Mouse (Mus musculus): ENCODE data around the gene Tmem229b. TPM values are rescaled to one million over a fixed set of nuclear protein-coding genes. Genes with fewer than 3 reads are reported as not detected.

Tmem229b gene
- total and polyA plus RNA-seq, 2 experiments from 2014 or later = 54.8 to 153 TPM

DNA sequence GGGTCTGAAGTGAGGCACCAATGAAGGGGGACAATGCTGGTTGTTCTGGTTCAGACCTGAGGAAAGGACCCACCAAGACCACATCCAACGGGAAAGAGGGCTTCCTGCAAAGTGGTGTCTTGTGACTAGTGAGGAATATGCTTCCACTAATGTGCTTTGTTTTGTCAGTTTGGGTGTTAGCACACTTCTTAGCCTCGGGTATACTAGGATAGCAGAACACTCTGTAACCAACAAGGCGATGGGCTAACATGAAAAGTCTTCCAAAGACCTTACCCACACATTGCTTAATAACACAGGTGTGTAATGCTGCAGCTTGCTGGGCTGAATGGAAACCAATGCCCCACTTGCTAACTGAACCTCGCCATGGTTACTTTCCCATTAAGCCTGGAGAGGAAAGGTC, 51.0 kb downstream of the Tmem229b start:
- Histone ChIP-seq H3K27ac (ENCODE audit: low read depth, low read length) (no peak overlapping the region), H3K27me3 (ENCODE audit: insufficient read depth, low read length) (no peaks in the 10 kb centered on the region), H3K9ac (no peak overlapping the region), H3K4me3 (ENCODE audit: low read depth, low read length) (no peak overlapping the region), H3K4me2 (ENCODE audit: low read depth) (no peak overlapping the region), H3K9me3 (ENCODE audit: low read length) (peaks cover 22% of the 10 kb centered on the region; the same call in 1 of the 2 replicates), H3K36me3 (ENCODE audit: insufficient read depth) (peaks cover 6% of the 10 kb centered on the region), H3K4me1 (ENCODE audit: insufficient read depth) (no peaks in the 10 kb centered on the region)
- DNase-seq (no peak), ATAC-seq (no peak)
- 89% methylated on average over 4 of the region's 4 CpGs for WGBS
- TF ChIP-seq CTCF (IDR thresholded peaks at IDR 0.05; ENCODE audit: low read depth) = no peak

DNA sequence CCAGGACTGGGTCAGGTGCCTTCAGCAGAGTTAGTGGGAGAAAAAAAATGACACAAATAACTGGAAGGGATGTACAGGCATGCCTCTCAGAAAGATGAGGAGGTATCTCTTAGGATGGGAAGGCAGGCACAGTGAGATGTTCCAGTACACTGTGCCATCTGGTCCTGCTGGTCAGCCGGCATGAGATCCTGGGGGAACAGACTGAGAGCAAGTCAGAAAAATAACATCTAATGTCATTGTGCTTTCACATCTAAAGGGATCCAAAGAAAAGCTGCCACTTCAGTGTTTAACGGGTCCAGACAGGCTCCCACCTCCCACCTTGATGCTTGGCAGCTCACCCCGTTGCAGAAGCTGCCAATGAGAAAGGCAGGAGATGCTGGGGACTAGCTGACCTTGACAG, 54.9 kb downstream of the Tmem229b start:
- WGBS = 46% methylated on average over 3 of the region's 3 CpGs
- no peak for DNase-seq
- Histone ChIP-seq H3K36me3 (ENCODE audit: insufficient read depth) (no peaks in the 10 kb centered on the region), H3K9ac (no peak overlapping the region), H3K4me2 (ENCODE audit: low read depth) (no peak overlapping the region), H3K27me3 (ENCODE audit: insufficient read depth, low read length) (no peaks in the 10 kb centered on the region), H3K27ac (ENCODE audit: low read depth, low read length) (no peak overlapping the region), H3K9me3 (ENCODE audit: low read length) (peaks cover 15% of the 10 kb centered on the region; the same call in 1 of the 2 replicates), H3K4me3 (ENCODE audit: low read depth, low read length) (no peak overlapping the region), H3K4me1 (ENCODE audit: insufficient read depth) (no peaks in the 10 kb centered on the region)
- TF ChIP-seq CTCF (IDR thresholded peaks at IDR 0.05; ENCODE audit: low read depth) = no peak
- no peak for ATAC-seq

GRCm38 (mm10) chr12:78952053-78952452, 55.4 kb downstream of the Tmem229b start:
- 61% methylated on average over 11 of the region's 11 CpGs for WGBS
- no peak overlapping the region for H3K4me3 ChIP-seq (ENCODE audit: low read depth, low read length)
- H3K36me3 ChIP-seq (ENCODE audit: insufficient read depth) = no peaks in the 10 kb centered on the region
- ATAC-seq = no peak
- no peak for TF ChIP-seq CTCF (IDR thresholded peaks at IDR 0.05; ENCODE audit: low read depth)
- no peaks in the 10 kb centered on the region for H3K27me3 ChIP-seq (ENCODE audit: insufficient read depth, low read length)
- H3K9me3 ChIP-seq (ENCODE audit: low read length) = 0 out of 2 replicates have a peak, but pooled peaks cover 11% of the 10 kb centered on the region
- no peak overlapping the region for H3K4me2 ChIP-seq (ENCODE audit: low read depth)
- no peak overlapping the region for H3K27ac ChIP-seq (ENCODE audit: low read depth, low read length)
- no peak for DNase-seq
- H3K4me1 ChIP-seq (ENCODE audit: insufficient read depth) = no peaks in the 10 kb centered on the region
- no peak overlapping the region for H3K9ac ChIP-seq

DNA sequence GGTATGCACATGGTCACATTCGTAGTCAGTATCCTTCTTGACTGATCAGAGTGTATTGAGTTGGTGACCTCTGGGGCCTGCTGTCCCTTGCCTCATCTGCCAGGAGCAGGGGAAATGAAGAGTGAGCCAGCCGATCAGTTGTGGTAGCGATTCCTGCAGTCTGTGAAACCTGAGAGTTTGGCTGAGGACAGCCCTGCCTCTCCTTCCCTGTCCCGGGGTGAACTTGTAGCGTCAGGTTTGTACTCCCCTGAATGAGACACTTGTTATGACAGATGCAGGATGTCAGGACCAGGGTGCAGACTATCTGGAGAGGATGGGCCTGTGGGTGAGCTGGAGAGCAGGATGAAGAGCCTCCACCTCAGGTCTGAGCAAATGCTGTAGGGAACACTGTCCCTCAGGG, 59.8 kb downstream of the Tmem229b start:
- no peaks in the 10 kb centered on the region for H3K27me3 ChIP-seq (ENCODE audit: insufficient read depth, low read length)
- no peaks in the 10 kb centered on the region for H3K36me3 ChIP-seq (ENCODE audit: insufficient read depth)
- no peak overlapping the region for H3K4me2 ChIP-seq (ENCODE audit: low read depth)
- no peak for DNase-seq
- WGBS = 83% methylated on average over 5 of the region's 5 CpGs
- H3K4me1 ChIP-seq (ENCODE audit: insufficient read depth) = no peaks in the 10 kb centered on the region
- ATAC-seq = no peak
- no peak overlapping the region for H3K27ac ChIP-seq (ENCODE audit: low read depth, low read length)
- H3K9ac ChIP-seq = no peak overlapping the region
- no peak overlapping the region for H3K4me3 ChIP-seq (ENCODE audit: low read depth, low read length)
- H3K9me3 ChIP-seq (ENCODE audit: low read length) = no peaks in the 10 kb centered on the region
- TF ChIP-seq CTCF (IDR thresholded peaks at IDR 0.05; ENCODE audit: low read depth) = no peak

DNA sequence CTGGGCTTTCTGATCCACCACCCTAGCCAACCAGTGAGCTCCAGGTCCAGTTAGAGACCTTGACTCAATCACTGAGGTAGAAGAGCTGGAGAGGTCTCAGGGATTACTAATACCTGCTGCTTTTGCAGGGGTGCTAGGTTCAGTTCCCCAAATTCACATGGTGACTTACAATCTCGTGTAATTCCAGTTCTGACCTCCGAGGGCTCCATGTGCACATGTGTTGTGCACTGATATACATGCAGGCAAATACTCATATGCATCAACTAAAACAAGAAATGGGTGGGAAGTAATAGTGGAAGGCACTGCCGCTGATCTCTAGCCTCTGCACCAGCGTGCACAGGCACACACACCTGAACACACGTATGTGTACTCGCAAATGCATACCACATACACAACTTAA, 60.3 kb downstream of the Tmem229b start:
- Histone ChIP-seq H3K4me2 (ENCODE audit: low read depth) (no peak overlapping the region), H3K4me3 (ENCODE audit: low read depth, low read length) (no peak overlapping the region), H3K9ac (no peak overlapping the region), H3K9me3 (ENCODE audit: low read length) (no peaks in the 10 kb centered on the region), H3K27me3 (ENCODE audit: insufficient read depth, low read length) (no peaks in the 10 kb centered on the region), H3K4me1 (ENCODE audit: insufficient read depth) (no peaks in the 10 kb centered on the region), H3K27ac (ENCODE audit: low read depth, low read length) (no peak overlapping the region), H3K36me3 (ENCODE audit: insufficient read depth) (no peaks in the 10 kb centered on the region)
- WGBS = 82% methylated on average over 6 of the region's 6 CpGs
- DNase-seq (no peak), ATAC-seq (peak; percentile 42; the same call in 1 of the 2 replicates)
- peak; percentile 62 for TF ChIP-seq CTCF (IDR thresholded peaks at IDR 0.05; ENCODE audit: low read depth)

- Histone ChIP-seq H3K36me3 (ENCODE audit: insufficient read depth) (no peaks in the 10 kb centered on the region), H3K4me1 (ENCODE audit: insufficient read depth) (no peaks in the 10 kb centered on the region), H3K27ac (ENCODE audit: low read depth, low read length) (no peak overlapping the region), H3K4me3 (ENCODE audit: low read depth, low read length) (no peak overlapping the region), H3K9me3 (ENCODE audit: low read length) (no peaks in the 10 kb centered on the region), H3K27me3 (ENCODE audit: insufficient read depth, low read length) (no peaks in the 10 kb centered on the region), H3K9ac (no peak overlapping the region), H3K4me2 (ENCODE audit: low read depth) (no peak overlapping the region)
- DNase-seq (no peak), ATAC-seq (no peak)
- WGBS = 86% methylated on average over 6 of the region's 6 CpGs
- no peak for TF ChIP-seq CTCF (IDR thresholded peaks at IDR 0.05; ENCODE audit: low read depth)
These were observed 64.5 kb downstream of the Tmem229b start for GRCm38 (mm10) chr12:78942931-78943330.

DNA sequence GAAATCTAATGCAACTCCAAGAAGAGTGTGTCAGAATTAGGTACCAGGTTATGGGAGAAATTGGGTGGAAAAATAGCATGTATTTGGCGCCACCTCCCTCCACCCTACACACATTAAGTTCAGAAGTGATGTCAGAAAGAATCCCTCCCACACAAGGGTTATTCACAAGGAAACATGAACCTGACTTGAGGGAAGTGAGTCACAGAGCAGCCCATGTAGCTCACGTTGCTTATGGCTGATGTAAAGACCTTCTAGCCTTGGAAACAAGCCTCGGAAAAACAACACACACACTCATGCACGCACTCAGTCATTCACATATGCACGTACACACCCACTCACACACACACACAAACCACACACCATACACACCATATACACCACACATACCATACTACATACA, 67.3 kb downstream of the Tmem229b start:
- no peak for TF ChIP-seq CTCF (IDR thresholded peaks at IDR 0.05; ENCODE audit: low read depth)

More for the DNA sequence above, 67.3 kb downstream of the Tmem229b start:
- Histone ChIP-seq H3K4me2 (ENCODE audit: low read depth) (no peak overlapping the region), H3K4me1 (ENCODE audit: insufficient read depth) (no peaks in the 10 kb centered on the region), H3K4me3 (ENCODE audit: low read depth, low read length) (no peak overlapping the region), H3K36me3 (ENCODE audit: insufficient read depth) (no peaks in the 10 kb centered on the region), H3K27ac (ENCODE audit: low read depth, low read length) (no peak overlapping the region), H3K9ac (no peak overlapping the region), H3K27me3 (ENCODE audit: insufficient read depth, low read length) (no peaks in the 10 kb centered on the region), H3K9me3 (ENCODE audit: low read length) (no peaks in the 10 kb centered on the region)
- no peak for DNase-seq
- no peak for ATAC-seq
- 92% methylated on average over 5 of the region's 5 CpGs for WGBS
